Mouse (Mus musculus): ENCODE results near the gene Slc6a14.

DNA sequence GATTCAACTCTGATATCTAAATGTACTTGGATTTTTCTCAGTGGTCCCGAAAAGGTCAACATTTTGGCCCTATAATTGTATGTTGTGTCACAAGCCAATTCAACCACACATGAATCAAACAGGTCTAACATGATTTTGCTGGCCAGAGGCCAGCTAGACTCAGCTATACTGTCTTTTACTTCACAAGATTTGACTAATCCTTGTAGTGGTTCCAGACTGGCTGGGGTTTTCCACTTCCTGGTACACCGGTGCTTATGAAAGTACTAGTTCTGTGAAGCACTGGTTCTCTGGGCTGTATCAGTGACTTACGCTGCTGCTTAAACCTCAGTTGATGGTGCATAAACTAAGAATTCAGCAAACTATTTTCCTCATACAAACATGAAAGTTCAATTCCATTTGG, 19.0 kb upstream of the Slc6a14 start:
- no peak for TF ChIP-seq CTCF (IDR thresholded peaks at IDR 0.05; ENCODE audit: low read depth, low read length)
- no peak for TF ChIP-seq POLR2A (IDR thresholded peaks at IDR 0.05; ENCODE audit: extremely low read depth, insufficient read depth, low read length)
